In genomic region chr8:45973988-45974505, GRCm38 (mm10) we compare ENCODE assay signal across 9 mouse cellular contexts. TPM values are rescaled to one million over a fixed set of nuclear protein-coding genes. Genes with fewer than 3 reads are reported as not detected.
DNase-seq lines count a peak whose midpoint lies in the region; ATAC-seq and TF ChIP-seq lines count a peak whose summit lies in the region.
"Had no signal": no experiment of that assay in that cellular context is flagged by ENCODE, and none has a peak within 500 bp of the region (broad histone marks: within the 10 kb centered on the region; RNA-seq: fewer than 3 reads in every experiment).

No protein-coding gene starts in this region.

- peak overlapping the region; percentile 59; the same call in 1 of the 2 replicates for H3K4me3 ChIP-seq in heart, embryonic 15.5 days
- no peak overlapping the region for H3K4me3 ChIP-seq in heart, adult 2 months
- H3K4me3 ChIP-seq in testis, adult 2 months (ENCODE audit: control insufficient read depth, low read depth, low read length) = peak overlapping the region; percentile 89
- no peak overlapping the region for H3K4me3 ChIP-seq in limb, embryonic 12.5 days (replicated peaks)

- no peak for DNase-seq in heart, adult 2 months
- DNase-seq in testis, postnatal 14 days (ENCODE audit: low spot score) = no peak
- DNase-seq in left cerebral cortex, adult 8-10 months (ENCODE audit: low spot score in 2 of 2) = no peak
- no peak for DNase-seq in frontal cortex, postnatal 25 days (ENCODE audit: low spot score in 2 of 2)
- DNase-seq: adrenal gland, postnatal 14 days had no signal

- peaks cover 13% of the 10 kb centered on the region for H3K4me1 ChIP-seq in heart, embryonic 15.5 days (replicated peaks)
- H3K4me1 ChIP-seq in heart, adult 2 months (ENCODE audit: control insufficient read depth, insufficient read depth, low read length) = peaks cover 1% of the 10 kb centered on the region; the same call in 1 of the 2 replicates
- H3K4me1 ChIP-seq in testis, adult 2 months (ENCODE audit: control insufficient read depth, insufficient read depth, low read length) = peaks cover 9% of the 10 kb centered on the region
- H3K4me1 ChIP-seq in limb, embryonic 12.5 days (replicated peaks) = peaks cover 13% of the 10 kb centered on the region; the same call in 1 of the 2 replicates

- no peak overlapping the region for H3K9ac ChIP-seq in heart, embryonic 15.5 days
- no peak overlapping the region for H3K9ac ChIP-seq in heart, adult 2 months (ENCODE audit: low read depth, low read length)
- no peak overlapping the region for H3K9ac ChIP-seq in limb, embryonic 12.5 days (replicated peaks)

- intact Hi-C loops in heart, adult 2 months (cut with DNase I) = no loop called here

- TF ChIP-seq POLR2A in heart, adult 2 months (IDR thresholded peaks at IDR 0.05; ENCODE audit: insufficient read depth, low read depth, low read length) = no peak
- no peak for TF ChIP-seq POLR2A in testis, adult 2 months (IDR thresholded peaks at IDR 0.05; ENCODE audit: control insufficient read depth, low read depth, low read length)

- no peaks in the 10 kb centered on the region for H3K9me3 ChIP-seq in heart, embryonic 15.5 days (replicated peaks)
- peaks cover 8% of the 10 kb centered on the region for H3K9me3 ChIP-seq in limb, embryonic 12.5 days

- H3K4me2 ChIP-seq in heart, embryonic 15.5 days = peak overlapping the region; percentile 68
- H3K4me2 ChIP-seq in limb, embryonic 12.5 days = peak overlapping the region; percentile 64

- H3K36me3 ChIP-seq in heart, embryonic 15.5 days = peaks cover 8% of the 10 kb centered on the region; the same call in 1 of the 2 replicates
- H3K36me3 ChIP-seq in heart, adult 2 months (ENCODE audit: control insufficient read depth, insufficient read depth, low read length) = no peaks in the 10 kb centered on the region
- no peaks in the 10 kb centered on the region for H3K36me3 ChIP-seq in testis, adult 2 months (ENCODE audit: control insufficient read depth, insufficient read depth, low read length)
- H3K36me3 ChIP-seq in limb, embryonic 12.5 days = peaks cover 9% of the 10 kb centered on the region

- H3K79me2 ChIP-seq in heart, adult 2 months (replicated peaks; ENCODE audit: control insufficient read depth, insufficient read depth, low read length) = no peaks in the 10 kb centered on the region

- H3K27me3 ChIP-seq in heart, embryonic 15.5 days = no peaks in the 10 kb centered on the region
- no peaks in the 10 kb centered on the region for H3K27me3 ChIP-seq in heart, adult 2 months (ENCODE audit: control insufficient read depth, insufficient read depth, low read length)
- no peaks in the 10 kb centered on the region for H3K27me3 ChIP-seq in testis, adult 2 months (ENCODE audit: control insufficient read depth, insufficient read depth, low read length)
- no peaks in the 10 kb centered on the region for H3K27me3 ChIP-seq in limb, embryonic 12.5 days

- TF ChIP-seq EP300 in heart, adult 2 months (IDR thresholded peaks at IDR 0.05; ENCODE audit: insufficient read depth, low read depth, low read length) = no peak

- 68% methylated on average over 8 of the region's 8 CpGs for WGBS in heart, embryonic 15.5 days
- 60% methylated on average over 8 of the region's 8 CpGs for WGBS in heart, adult 2 months
- 70% methylated on average over 8 of the region's 8 CpGs for WGBS in limb, embryonic 12.5 days

- ATAC-seq in heart, embryonic 15.5 days (replicated peaks; ENCODE audit: insufficient number of reproducible peaks, insufficient read depth, low FRiP score, low read depth) = no peak
- ATAC-seq in limb, embryonic 12.5 days (ENCODE audit: insufficient number of reproducible peaks, insufficient read depth, low FRiP score, low TSS enrichment, low read depth) = no peak
- no peak for ATAC-seq in CD4-positive, CD25-positive, alpha-beta regulatory T cell, adult 4 months

- no peak for TF ChIP-seq CTCF in heart, adult 2 months (IDR thresholded peaks at IDR 0.05)
- no peak for TF ChIP-seq CTCF in testis, adult 2 months (IDR thresholded peaks at IDR 0.05; ENCODE audit: control insufficient read depth, insufficient read depth, insufficient replicate concordance, low read depth, low read length)

- no peak overlapping the region; the same call in 1 of the 2 replicates for H3K27ac ChIP-seq in heart, embryonic 15.5 days
- no peak overlapping the region for H3K27ac ChIP-seq in heart, adult 2 months
- no peak overlapping the region; the same call in 1 of the 2 replicates for H3K27ac ChIP-seq in testis, adult 2 months (ENCODE audit: control insufficient read depth, insufficient read depth, low read depth, low read length)
- H3K27ac ChIP-seq in limb, embryonic 12.5 days = peak overlapping the region; percentile 88

RNA-seq across cellular contexts. Expression of gene 1700029J07Rik, which starts 1.0 kb away (rescaled TPM):
- 3.0 and 3.2 TPM in 2 replicates for polyA plus RNA-seq in heart, embryonic 15.5 days (2015; fragmentation: Nextera tagmentation; extraction: Ambion mirVana)
- total RNA-seq in heart, adult 2 months (2021) = under 1 TPM; 0.59 to 0.76 TPM
- 0.66 and 0.94 TPM in 2 replicates for polyA plus RNA-seq in heart, adult 2 months (2012; rRNA removed)
- polyA plus RNA-seq in testis, adult 2 months (2012; rRNA removed) = 26.8 and 28.7 TPM in 2 replicates
- polyA plus RNA-seq in limb, embryonic 12.5 days (2016; fragmentation: Nextera tagmentation; extraction: Ambion mirVana) = 3.4 and 4.9 TPM in 2 replicates
- total RNA-seq in left cerebral cortex, adult 8-10 months (2022) = 1 to 10 TPM; 2.2 to 3.9 (median 2.6) TPM
- polyA plus RNA-seq in CD4-positive, CD25-positive, alpha-beta regulatory T cell, adult 4 months (2017; shearing (Covaris generic)) = 1 to 10 TPM; 1.9 to 3.2 TPM

RNA-seq across cellular contexts. Expression of gene Ufsp2, which starts 1.3 kb away (rescaled TPM):
- 50.0 and 51.7 TPM in 2 replicates for polyA plus RNA-seq in heart, embryonic 15.5 days (2015; fragmentation: Nextera tagmentation; extraction: Ambion mirVana)
- total RNA-seq in heart, adult 2 months (2021) = 10 to 100 TPM; 25.3 to 25.9 TPM
- 12.1 and 27.1 TPM in 2 replicates for polyA plus RNA-seq in heart, adult 2 months (2012; rRNA removed)
- 16.8 and 20.0 TPM in 2 replicates for polyA plus RNA-seq in testis, adult 2 months (2012; rRNA removed)
- 72.1 TPM in 2 replicates for polyA plus RNA-seq in limb, embryonic 12.5 days (2016; fragmentation: Nextera tagmentation; extraction: Ambion mirVana)
- 10 to 100 TPM; 57.0 to 62.2 (median 57.7) TPM for total RNA-seq in left cerebral cortex, adult 8-10 months (2022)
- polyA plus RNA-seq in CD4-positive, CD25-positive, alpha-beta regulatory T cell, adult 4 months (2017; shearing (Covaris generic)) = 10 to 100 TPM; 72.1 to 78.7 TPM

RNA-seq across cellular contexts. Expression of gene Lrp2bp, which starts 25.1 kb away (rescaled TPM):
- polyA plus RNA-seq in heart, embryonic 15.5 days (2015; fragmentation: Nextera tagmentation; extraction: Ambion mirVana) = 0.76 and 1.1 TPM in 2 replicates
- 1 to 10 TPM in 1 of 2 experiments, under 1 TPM in 1; 0.55 to 1.3 TPM for total RNA-seq in heart, adult 2 months (2021)
- 0.61 and 1.4 TPM in 2 replicates for polyA plus RNA-seq in heart, adult 2 months (2012; rRNA removed)
- polyA plus RNA-seq in testis, adult 2 months (2012; rRNA removed) = 53.7 and 55.3 TPM in 2 replicates
- 0.23 and 0.41 TPM in 2 replicates for polyA plus RNA-seq in limb, embryonic 12.5 days (2016; fragmentation: Nextera tagmentation; extraction: Ambion mirVana)
- total RNA-seq in left cerebral cortex, adult 8-10 months (2022) = under 1 TPM; 0.30 to 0.87 (median 0.67) TPM
- 1 to 10 TPM in 1 of 2 experiments, under 1 TPM in 1; 0.22 to 1.4 TPM for polyA plus RNA-seq in CD4-positive, CD25-positive, alpha-beta regulatory T cell, adult 4 months (2017; shearing (Covaris generic))

RNA-seq across cellular contexts. Expression of gene Ankrd37, which starts 31.5 kb away (rescaled TPM):
- polyA plus RNA-seq in heart, embryonic 15.5 days (2015; fragmentation: Nextera tagmentation; extraction: Ambion mirVana) = 17.9 and 19.6 TPM in 2 replicates
- 1 to 10 TPM; 4.5 TPM for total RNA-seq in heart, adult 2 months (2021)
- 5.2 and 7.1 TPM in 2 replicates for polyA plus RNA-seq in heart, adult 2 months (2012; rRNA removed)
- 3.0 and 3.7 TPM in 2 replicates for polyA plus RNA-seq in testis, adult 2 months (2012; rRNA removed)
- 22.2 and 22.3 TPM in 2 replicates for polyA plus RNA-seq in limb, embryonic 12.5 days (2016; fragmentation: Nextera tagmentation; extraction: Ambion mirVana)
- total RNA-seq in left cerebral cortex, adult 8-10 months (2022) = 10 to 100 TPM in 3 of 4 experiments, 1 to 10 TPM in 1; 8.4 to 16.5 (median 12.2) TPM
- polyA plus RNA-seq in CD4-positive, CD25-positive, alpha-beta regulatory T cell, adult 4 months (2017; shearing (Covaris generic)) = 10 to 100 TPM; 13.0 to 15.2 TPM

RNA-seq across cellular contexts. Expression of gene Ccdc110, which starts 39.6 kb away (rescaled TPM):
- not detected in 2 replicates for polyA plus RNA-seq in heart, embryonic 15.5 days (2015; fragmentation: Nextera tagmentation; extraction: Ambion mirVana)
- total RNA-seq in heart, adult 2 months (2021) = not detected
- polyA plus RNA-seq in heart, adult 2 months (2012; rRNA removed) = not detected in 2 replicates
- polyA plus RNA-seq in testis, adult 2 months (2012; rRNA removed) = 21.8 and 23.4 TPM in 2 replicates
- 0.14 TPM in 1 of 2 replicates, not detected in the other for polyA plus RNA-seq in limb, embryonic 12.5 days (2016; fragmentation: Nextera tagmentation; extraction: Ambion mirVana)
- 1 to 10 TPM in 1 of 4 experiments, under 1 TPM in 3; 0.53 to 1.2 (median 0.77) TPM for total RNA-seq in left cerebral cortex, adult 8-10 months (2022)
- not detected for polyA plus RNA-seq in CD4-positive, CD25-positive, alpha-beta regulatory T cell, adult 4 months (2017; shearing (Covaris generic))
- total RNA-seq: adrenal gland, postnatal 14 days had no signal

Comparison
In these comparisons a context has a peak if more than half of its experiments do, and no peak if none do; other contexts are left out.
1. H3K4me3 ChIP-seq: peak in heart, embryonic 15.5 days (single experiment) and testis, adult 2 months (single experiment); none in heart, adult 2 months (single experiment) and limb, embryonic 12.5 days (single experiment).
2. RNA of gene Lrp2bp, which starts 25.1 kb away (polyA plus RNA-seq): 53.7 to 55.3 TPM in testis, adult 2 months; 0.22 to 1.4 TPM in CD4-positive, CD25-positive, alpha-beta regulatory T cell, adult 4 months, 0.76 to 1.1 TPM in heart, embryonic 15.5 days, 0.61 to 1.4 TPM in heart, adult 2 months and 0.23 to 0.41 TPM in limb, embryonic 12.5 days; every median in the first group is over 10 times any median in the second.